Mouse (Mus musculus): ENCODE data around the gene Cend1.

- TF ChIP-seq CTCF (conservative IDR thresholded peaks at IDR 0.05; ENCODE audit: insufficient read depth, insufficient read length, low read depth, low read length) (no peak), POLR2A (IDR thresholded peaks at IDR 0.05; ENCODE audit: low read depth, low read length) (no peak)
These were observed 48.0 kb downstream of the Cend1 start for GRCm38 (mm10) chr7:141381068-141381835.

Measured in kidney, adult 2 months (tissue).